Mouse (Mus musculus) G1E (cell line): ENCODE results near the gene Ambra1. TPM values are rescaled to one million over a fixed set of nuclear protein-coding genes. Genes with fewer than 3 reads are reported as not detected.

ENCODE experiments used
- ATAC-seq: 2 replicates; pipeline ENCODE4 v1.8.0; 2016; ENCODE audit warnings: mild to moderate bottlenecking; ENCODE audit not compliant: insufficient number of reproducible peaks, poor library complexity, low FRiP score, severe bottlenecking; ENCODE audit errors: extremely low read depth
- DNase-seq: peaks from one replicate; pipeline ENCODE4 v3.0.0; 2012; ENCODE audit warnings: low spot score
- H3K27me3 ChIP-seq: 2 replicates; pipeline ENCODE4 v1.6.1; 2012; ENCODE audit warnings: mild to moderate bottlenecking, low read length, inconsistent platforms; ENCODE audit not compliant: insufficient read depth
- H3K36me3 ChIP-seq: replicated peaks from 2 replicates; pipeline ENCODE3; 2012; ENCODE audit warnings: mild to moderate bottlenecking, inconsistent platforms
- H3K4me1 ChIP-seq: 2 replicates; pipeline ENCODE4 v1.6.1; 2012; ENCODE audit warnings: low read depth, low read length, inconsistent platforms, mixed read lengths; ENCODE audit not compliant: insufficient read depth
- H3K4me3 ChIP-seq: 2 replicates; pipeline ENCODE4 v1.5.1; 2012; ENCODE audit warnings: low read depth, mild to moderate bottlenecking, inconsistent platforms, low read length, moderate library complexity, mixed read lengths
- H3K9me3 ChIP-seq: replicated peaks from 2 replicates; pipeline ENCODE4 v1.6.1; 2012; ENCODE audit warnings: inconsistent platforms
- CTCF ChIP-seq: IDR thresholded peaks from 2 replicates; pipeline ENCODE4 v1.5.1; 2012; ENCODE audit warnings: low read depth, low read length, inconsistent platforms, mixed read lengths
- GATA1 ChIP-seq: IDR thresholded peaks from 2 replicates; pipeline ENCODE4 v1.6.1; 2012; ENCODE audit warnings: borderline replicate concordance, low read length, inconsistent platforms, mixed read lengths
- GATA2 ChIP-seq: IDR thresholded peaks from 2 replicates; pipeline ENCODE4 v1.6.1; 2012; ENCODE audit warnings: low read depth, low read length, inconsistent platforms, borderline replicate concordance
- POLR2AphosphoS5 ChIP-seq: IDR thresholded peaks from 2 replicates; pipeline ENCODE4 v1.6.1; 2012; ENCODE audit warnings: low read depth, low read length, inconsistent platforms; ENCODE audit not compliant: insufficient replicate concordance
- TAL1 ChIP-seq: conservative IDR thresholded peaks from 2 replicates; pipeline ENCODE4 v1.6.1; 2012; ENCODE audit warnings: low read depth, low read length, inconsistent platforms, mixed read lengths
- polyA plus RNA-seq: library from polyadenylated mRNA; stranded (reverse); fragments of >175 nt; gene quantifications from 2 replicates; pipeline ENCODE4 v1.2.3, GENCODE M21; 2012
- total RNA-seq, 2 experiments: library from RNA; stranded (forward) in 1 of 2; stranded (reverse) in 1 of 2; fragments of 200-1000 nt in 1 of 2; fragments of >200 nt in 1 of 2; fragmentation: Nextera tagmentation in 1 of 2; gene quantifications; 2 replicates each; pipeline ENCODE4 v1.2.3; 2014 to 2017

Gene Ambra1
- total and polyA plus RNA-seq, 3 experiments, result 14.3 to 64.0 (median 30.5) TPM

DNA sequence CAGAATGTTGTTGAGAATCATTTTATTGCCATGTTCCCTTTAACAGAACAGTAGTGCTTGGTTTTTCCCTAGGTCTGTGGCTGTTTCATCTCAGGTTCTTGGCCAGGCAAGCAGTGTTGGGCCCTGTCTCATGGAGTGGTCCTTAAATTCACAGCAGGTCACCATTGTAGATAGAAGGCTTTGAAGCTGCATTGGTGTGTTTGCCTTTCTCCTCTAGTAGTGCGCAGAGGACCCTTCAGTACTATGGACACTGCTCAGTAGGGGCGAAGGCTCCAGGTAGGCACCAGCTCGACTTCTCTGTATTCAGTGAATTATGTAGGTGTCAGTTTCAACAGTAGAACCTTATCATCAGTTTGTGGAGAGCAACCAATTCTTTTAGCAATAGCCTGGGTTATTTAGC lies 142.7 kb downstream of the Ambra1 start:
- ATAC-seq (no peak), DNase-seq (no peak)
- no peaks in the 10 kb centered on the region for H3K9me3 ChIP-seq
- H3K4me1 ChIP-seq, result peaks cover 11% of the 10 kb centered on the region
- no peaks in the 10 kb centered on the region for H3K27me3 ChIP-seq
- peaks cover 23% of the 10 kb centered on the region for H3K36me3 ChIP-seq
- TF ChIP-seq CTCF (no peak), GATA2 (no peak), GATA1 (no peak), POLR2AphosphoS5 (no peak), TAL1 (no peak)
- no peak overlapping the region for H3K4me3 ChIP-seq

DNA sequence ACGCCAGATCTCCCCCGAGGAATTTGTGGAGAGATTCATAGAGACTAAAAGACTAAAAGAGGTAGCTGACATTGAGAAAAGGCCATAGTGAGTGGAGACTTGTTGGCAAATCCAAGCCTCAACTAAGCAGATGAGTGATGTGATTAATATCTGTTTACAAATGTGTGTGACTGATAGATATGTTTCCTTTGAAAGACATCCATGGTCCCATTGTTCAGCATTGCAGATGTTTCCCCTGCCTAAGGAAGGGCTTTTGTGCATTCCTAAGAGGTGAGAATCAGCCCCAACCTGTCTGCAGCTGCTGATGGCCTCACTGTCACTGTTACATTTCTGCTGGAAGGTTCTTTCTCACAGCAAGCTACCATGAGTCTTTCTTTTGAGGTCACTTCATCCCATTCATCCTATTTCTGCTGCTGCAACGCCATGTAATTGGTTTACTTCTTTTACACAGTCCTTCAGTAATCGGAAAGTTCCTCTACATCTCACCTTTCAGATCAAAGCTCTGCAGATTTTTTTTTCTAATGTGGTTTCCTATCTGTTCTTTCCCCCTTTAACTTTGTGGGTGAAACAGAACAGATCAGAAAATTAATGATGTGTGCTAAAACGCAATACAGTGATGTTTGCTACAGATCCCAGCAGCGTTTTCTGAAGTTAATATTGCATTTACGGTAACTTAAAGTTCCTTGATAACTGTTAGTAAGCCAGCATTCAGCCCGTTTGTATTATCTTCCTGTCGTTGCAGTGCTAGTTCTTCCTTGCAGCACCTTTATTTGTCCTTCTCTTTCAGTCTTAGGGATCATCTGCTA lies 146.3 kb downstream of the Ambra1 start:
- DNase-seq (no peak), ATAC-seq (no peak)
- Histone ChIP-seq H3K36me3 (peaks cover 34% of the 10 kb centered on the region), H3K4me1 (peaks cover 13% of the 10 kb centered on the region), H3K4me3 (no peak overlapping the region), H3K27me3 (no peaks in the 10 kb centered on the region), H3K9me3 (no peaks in the 10 kb centered on the region)
- TF ChIP-seq POLR2AphosphoS5, result no peak
- TF ChIP-seq TAL1, result no peak
- TF ChIP-seq CTCF, result no peak
- no peak for TF ChIP-seq GATA2
- no peak for TF ChIP-seq GATA1

DNA sequence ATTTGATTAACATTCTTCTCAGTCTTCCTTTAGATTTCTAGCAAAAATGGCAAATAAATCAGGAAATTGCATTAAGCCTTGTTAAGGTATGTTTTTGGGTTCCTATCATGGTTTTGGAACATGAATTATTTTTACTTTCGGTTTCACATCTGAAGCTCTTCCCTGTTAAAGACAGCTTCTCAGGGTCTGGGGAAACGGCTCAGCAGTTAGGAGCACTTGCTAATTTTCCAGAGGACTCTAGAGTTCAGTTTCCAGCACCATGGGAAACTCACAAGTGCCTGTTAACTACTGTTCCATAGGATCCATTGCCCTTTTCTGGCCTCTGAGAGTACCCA lies 146.8 kb downstream of the Ambra1 start:
- ATAC-seq (no peak), DNase-seq (no peak)
- peaks cover 13% of the 10 kb centered on the region for H3K4me1 ChIP-seq
- H3K36me3 ChIP-seq, result peaks cover 38% of the 10 kb centered on the region
- H3K4me3 ChIP-seq, result no peak overlapping the region; the same call in 1 of the 2 replicates
- H3K27me3 ChIP-seq, result no peaks in the 10 kb centered on the region
- no peaks in the 10 kb centered on the region for H3K9me3 ChIP-seq
- TF ChIP-seq CTCF, result no peak
- TF ChIP-seq GATA2, result no peak
- no peak for TF ChIP-seq POLR2AphosphoS5
- no peak for TF ChIP-seq GATA1
- TF ChIP-seq TAL1, result no peak

DNA sequence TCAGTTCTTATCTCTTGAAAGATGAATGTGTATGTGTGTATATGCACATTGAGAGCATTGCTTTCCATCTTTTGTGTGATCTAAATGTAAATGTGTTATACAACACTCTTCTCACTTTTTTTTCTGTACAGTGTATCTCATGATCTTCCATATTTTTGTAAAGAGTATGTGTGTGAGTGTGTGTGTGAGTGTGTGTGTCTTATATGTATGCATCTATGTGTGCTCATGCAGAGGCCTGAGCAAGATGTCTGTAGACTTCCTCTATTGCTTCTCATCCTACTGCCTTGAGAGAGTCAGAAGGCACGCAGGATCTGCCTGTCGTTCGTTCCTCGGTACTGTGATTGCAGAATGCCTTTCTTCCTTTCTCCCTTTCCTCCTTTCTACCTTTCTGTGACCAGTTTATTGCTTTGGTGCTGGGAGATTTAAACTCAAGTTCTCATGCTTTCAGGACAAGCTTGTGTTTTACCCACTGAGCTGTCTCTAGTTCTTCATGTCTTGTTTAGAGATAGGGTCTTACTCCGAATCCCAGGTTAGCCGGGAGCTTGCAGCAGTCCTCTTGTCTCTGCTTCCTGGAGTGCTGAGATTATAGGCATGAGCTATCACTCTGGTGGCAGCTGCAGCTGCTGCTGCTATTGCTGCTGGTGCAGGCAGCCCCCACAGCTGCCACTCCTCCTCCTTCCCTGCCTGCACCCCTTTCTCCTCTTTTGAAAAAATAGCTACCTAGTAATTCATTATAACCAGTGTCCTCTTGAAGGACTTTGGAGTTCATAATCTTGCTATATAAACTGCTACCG lies 148.7 kb downstream of the Ambra1 start:
- H3K9me3 ChIP-seq, result no peaks in the 10 kb centered on the region
- DNase-seq, result no peak
- H3K27me3 ChIP-seq, result no peaks in the 10 kb centered on the region
- ATAC-seq, result no peak
- peaks cover 13% of the 10 kb centered on the region for H3K4me1 ChIP-seq
- peaks cover 30% of the 10 kb centered on the region for H3K36me3 ChIP-seq
- no peak overlapping the region for H3K4me3 ChIP-seq
- no peak for TF ChIP-seq POLR2AphosphoS5
- TF ChIP-seq GATA2, result no peak
- no peak for TF ChIP-seq GATA1
- TF ChIP-seq CTCF, result no peak
- TF ChIP-seq TAL1, result no peak

DNA sequence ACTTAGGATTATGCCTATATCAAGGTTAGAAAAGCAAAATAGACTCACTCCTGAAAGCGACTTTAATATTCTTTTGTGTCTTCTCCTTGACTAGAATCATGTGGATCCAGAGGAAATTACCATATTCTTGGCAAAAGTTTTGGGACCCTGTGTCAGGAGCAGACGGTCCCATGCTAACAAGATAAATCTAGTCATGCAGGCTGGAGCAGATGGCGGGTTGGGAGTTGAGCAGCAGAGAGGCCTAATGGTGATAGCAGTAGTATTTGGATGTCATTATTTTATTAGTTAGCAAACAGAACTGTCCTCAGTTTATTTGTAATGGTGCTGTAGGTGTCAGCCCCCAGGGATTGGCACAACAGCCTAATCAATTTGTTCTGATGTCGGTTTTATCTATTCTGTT lies 154.0 kb downstream of the Ambra1 start:
- Histone ChIP-seq H3K4me1 (no peaks in the 10 kb centered on the region; the same call in 1 of the 2 replicates), H3K4me3 (no peak overlapping the region), H3K27me3 (no peaks in the 10 kb centered on the region), H3K36me3 (peaks cover 47% of the 10 kb centered on the region), H3K9me3 (no peaks in the 10 kb centered on the region)
- DNase-seq, result no peak
- ATAC-seq, result no peak
- no peak for TF ChIP-seq GATA1
- no peak for TF ChIP-seq TAL1
- TF ChIP-seq GATA2, result no peak
- no peak for TF ChIP-seq CTCF
- TF ChIP-seq POLR2AphosphoS5, result no peak

DNA sequence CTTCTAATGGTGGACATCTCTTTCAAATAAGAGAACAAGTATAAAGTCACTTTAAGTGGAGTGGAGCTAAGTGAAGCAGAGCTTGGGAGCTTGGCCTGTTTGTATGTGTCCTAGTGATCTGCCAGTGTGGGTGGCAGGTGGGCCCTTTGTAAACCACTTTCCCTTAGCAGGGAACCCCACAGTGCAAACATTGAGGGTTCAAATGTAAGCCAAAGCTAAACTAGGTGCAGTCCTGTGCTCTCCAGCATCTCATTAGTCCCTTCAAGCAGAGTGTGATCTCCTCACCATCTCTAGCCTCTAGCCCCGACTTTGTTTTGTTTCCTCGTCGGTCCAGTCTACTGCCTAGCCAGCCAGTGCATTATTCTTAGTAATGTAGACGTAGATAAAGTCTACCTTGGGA lies 154.7 kb downstream of the Ambra1 start:
- peaks cover 54% of the 10 kb centered on the region for H3K36me3 ChIP-seq
- ATAC-seq, result no peak
- H3K9me3 ChIP-seq, result no peaks in the 10 kb centered on the region
- TF ChIP-seq GATA1, result no peak
- no peak for TF ChIP-seq TAL1
- TF ChIP-seq CTCF, result no peak
- no peak for TF ChIP-seq GATA2
- no peak for TF ChIP-seq POLR2AphosphoS5
- no peaks in the 10 kb centered on the region for H3K4me1 ChIP-seq
- H3K4me3 ChIP-seq, result no peak overlapping the region
- DNase-seq, result no peak
- no peaks in the 10 kb centered on the region for H3K27me3 ChIP-seq
